Mouse (Mus musculus) heart, adult 18-20 months (tissue): ENCODE measurements at regions not wholly inside any gene's neighbourhood (a gene's known extent, or its start where the extent isn't known, plus 50 kb on each side); places are given as distances from the start of the nearest gene placed in this dataset.

Experiments
- DNase-seq, 2 experiments: peaks; one replicate each; pipeline ENCODE4 v3.0.0; 2021 to 2022; ENCODE audit warnings: mixed read lengths in 1 of 2

DNA sequence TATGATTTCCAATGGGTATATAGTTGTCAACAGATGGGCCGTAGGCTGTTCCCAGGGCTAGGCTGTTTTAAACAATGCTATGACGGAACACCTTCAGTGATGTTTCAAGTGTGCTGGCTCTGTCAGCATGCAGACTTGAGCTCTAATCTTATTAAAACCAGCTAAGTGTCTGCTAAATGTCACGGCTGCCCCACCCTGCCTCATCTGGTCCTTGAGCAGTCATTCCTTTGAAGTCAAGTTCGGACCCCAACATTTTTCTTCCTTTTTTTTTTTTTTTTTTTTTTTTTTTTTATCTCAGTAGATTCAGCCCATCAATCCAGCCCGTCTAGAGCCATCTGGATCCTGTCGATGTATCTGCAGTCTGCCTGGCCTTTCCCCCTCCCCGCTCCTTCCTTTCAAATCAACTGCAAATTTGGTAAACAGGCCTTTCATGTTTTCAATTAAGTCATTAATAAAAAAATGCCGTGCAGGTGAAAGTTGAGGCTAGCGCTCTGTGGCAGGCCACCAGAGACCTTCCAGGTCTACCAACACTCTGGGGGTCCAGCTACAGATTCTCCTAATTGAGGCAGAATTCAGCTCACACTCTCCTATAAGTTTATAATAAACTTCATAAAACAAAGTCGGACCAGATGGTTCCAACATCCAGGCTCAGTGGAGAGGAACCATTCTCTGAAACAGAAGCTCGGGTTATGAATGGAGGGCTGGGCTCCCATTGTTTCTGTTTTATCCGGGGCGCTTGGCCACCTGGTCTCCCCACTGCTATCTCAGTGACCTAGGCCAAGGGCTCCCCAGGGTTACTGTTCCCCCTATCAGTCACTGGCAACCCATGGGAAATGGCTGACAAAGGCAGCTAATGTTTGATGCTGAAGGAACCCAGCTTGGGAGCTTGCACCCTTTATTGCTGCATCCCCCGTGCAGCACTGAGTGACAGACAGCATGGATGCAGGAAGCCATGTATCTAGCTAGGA lies 56.3 kb upstream of the Gjb5 start:
- no peak for DNase-seq
